Mouse (Mus musculus) embryonic fibroblast, embryonic 13.5 days (primary cell): ENCODE data around the gene Gm28308.
A peak's percentile ranks its signal among the peaks of the same experiment; 100 is the strongest.

Experiments used
- CTCF ChIP-seq: IDR thresholded peaks from 2 replicates; pipeline ENCODE4 v1.5.1; 2011; ENCODE audit warnings: mild to moderate bottlenecking, control low read depth, low read length, moderate library complexity, borderline replicate concordance; ENCODE audit not compliant: insufficient read depth
- POLR2A ChIP-seq: IDR thresholded peaks from 2 replicates; pipeline ENCODE4 v1.6.1; 2011; ENCODE audit warnings: low read depth, mild to moderate bottlenecking, control low read depth, low read length, moderate library complexity

- TF ChIP-seq CTCF (no peak), POLR2A (0 out of 2 replicates have a peak, but pooled peaks have one; percentile 16)
Observed at GRCm38 (mm10) chr6:52212556-52213118, 502 bp downstream of the Gm28308 start.
